Mouse (Mus musculus) liver, adult (tissue): ENCODE measurements around the gene Olfr370.

Source experiments
- GATA4 ChIP-seq: IDR thresholded peaks from 2 replicates; pipeline ENCODE4 v1.6.1; 2014; ENCODE audit warnings: mild to moderate bottlenecking, low read length; ENCODE audit not compliant: insufficient replicate concordance

The Olfr370 gene

DNA sequence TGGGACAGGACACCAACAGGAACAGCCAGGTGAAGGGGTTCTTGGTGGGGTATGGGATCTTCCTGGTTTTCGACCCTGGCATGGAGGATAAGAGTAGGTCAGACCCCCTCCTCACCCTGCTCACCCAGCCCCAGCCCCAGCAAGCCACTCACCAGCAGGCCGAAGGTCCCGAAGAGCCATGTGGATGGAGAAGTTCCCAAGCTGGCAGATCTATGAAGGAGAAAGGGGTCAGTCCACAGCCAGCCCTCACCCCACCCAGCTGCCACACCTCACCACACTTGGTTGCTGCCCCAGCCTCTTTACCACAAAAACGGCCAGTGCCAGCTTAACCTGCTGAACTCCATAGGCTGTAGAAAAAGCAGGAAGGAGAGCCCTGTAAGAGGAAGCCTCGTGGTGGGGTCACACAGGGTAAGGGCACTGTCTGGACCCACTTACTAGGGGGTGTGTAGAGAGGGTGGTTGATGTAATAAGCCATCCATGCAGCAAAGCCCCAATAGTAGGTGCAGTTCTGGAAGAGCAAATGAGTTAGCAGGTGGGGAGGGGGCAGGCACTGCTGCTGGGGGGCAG, 36.7 kb downstream of the Olfr370 start:
- no peak for TF ChIP-seq GATA4

DNA sequence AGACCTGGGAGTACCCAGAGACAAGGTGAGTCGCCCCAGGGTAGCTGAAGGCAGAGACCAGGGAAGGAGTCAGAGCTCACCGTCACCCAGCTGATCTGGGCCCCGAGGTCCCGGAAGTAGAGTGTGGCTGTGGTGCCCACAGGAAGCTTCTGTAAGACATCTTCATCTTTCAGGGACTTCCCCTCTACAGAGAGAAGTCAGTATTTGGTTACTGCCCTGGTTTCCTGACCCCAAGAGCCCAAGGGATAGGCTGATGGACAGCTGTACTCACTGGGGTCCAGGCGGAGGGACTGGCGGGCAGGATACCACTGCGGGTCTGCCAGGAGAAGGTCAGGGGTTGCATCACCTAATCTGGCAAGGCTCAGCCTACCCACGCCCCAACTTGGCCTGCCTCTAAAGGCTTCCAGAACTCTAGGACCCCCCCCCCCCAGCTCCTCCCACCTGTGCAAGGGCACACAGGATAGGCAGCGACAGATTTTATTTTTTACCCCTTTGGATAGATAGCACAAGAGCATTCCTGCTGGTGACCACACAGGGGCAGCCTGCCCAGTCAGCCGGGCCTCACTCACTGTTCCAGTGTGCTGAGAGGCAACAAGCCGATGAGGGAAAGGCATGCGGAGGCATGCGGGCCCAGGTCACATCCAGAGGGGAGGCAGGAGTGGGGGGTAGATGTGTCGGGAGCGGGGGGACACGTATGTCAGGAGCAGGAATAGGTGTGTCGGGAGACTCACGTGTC, 37.7 kb downstream of the Olfr370 start:
- no peak for TF ChIP-seq GATA4

DNA sequence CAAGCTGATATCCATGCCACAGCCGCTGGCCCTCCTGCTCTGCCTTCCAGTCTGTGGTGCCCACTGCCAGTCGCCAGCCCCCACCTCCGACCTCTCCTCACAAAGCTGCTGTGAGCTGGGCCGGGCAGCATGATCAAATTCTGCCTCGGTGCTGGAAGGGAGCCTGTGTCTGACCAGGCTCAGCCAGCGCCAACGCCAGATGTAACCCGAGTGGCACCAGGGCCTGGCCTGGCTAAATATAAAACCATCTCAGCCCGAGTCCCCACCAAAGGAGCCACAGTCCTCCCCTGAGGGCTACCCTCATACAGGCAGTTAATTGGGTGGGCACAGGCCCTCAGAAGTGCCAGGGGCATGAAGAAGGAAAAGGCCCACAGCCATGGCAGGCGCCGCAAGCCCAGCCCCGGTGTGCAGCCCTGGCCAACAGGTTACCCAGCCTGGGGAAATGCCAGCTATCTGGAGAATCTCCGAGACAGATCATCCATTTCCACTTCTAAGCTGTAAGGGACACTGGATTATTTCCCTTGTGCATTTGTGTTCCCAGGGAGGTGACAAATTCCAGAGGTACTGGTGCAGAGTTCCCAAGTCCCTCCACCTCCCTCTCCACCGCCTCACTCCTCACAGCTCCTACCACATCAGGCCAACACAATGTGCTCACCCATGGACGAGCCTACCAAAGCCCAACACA, 39.2 kb downstream of the Olfr370 start:
- no peak for TF ChIP-seq GATA4

DNA sequence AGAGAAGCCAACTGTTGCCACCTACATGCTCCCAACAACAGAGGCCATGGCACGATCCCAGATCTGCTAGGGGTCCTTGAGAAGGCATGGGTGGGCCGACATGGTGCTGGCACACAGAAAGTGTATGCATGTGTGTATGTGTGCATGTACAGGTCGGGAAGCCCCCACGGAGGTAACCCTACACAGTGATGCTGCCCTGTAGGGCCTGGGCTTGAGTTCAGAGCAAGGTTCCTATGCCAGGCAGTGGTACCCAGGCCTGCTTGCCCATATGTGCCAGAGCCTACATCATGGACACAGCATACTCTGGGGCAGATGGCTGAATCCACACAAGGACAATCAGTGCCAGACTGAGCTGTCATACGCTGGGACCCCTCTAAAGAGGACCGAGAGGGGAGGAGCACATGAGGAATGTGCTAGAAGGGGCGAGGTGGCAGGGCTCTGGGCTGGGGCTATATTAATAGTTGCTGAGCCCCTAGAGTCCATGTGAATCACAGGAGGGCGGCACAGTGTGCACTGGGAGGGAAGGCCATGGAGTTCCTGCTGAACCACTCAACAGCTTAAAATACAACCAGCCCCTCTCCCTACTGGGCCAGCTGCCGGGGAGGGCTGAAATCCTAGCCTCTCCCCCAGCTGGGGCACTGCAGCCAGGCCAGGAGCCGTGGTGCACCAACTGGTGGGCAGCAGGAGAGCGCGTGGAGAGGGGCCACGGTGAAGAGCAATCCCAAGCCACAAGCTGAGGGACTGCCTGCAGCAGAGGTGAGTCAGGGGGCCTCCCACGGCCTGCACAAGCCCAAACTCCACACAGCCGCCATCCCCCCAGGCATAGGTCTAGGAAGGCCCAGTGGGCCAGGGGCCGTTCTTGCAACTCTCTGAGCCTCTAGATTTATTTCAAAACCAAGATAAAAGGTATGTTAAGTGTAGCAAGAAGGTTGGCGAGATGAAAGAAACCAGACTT, 40.3 kb downstream of the Olfr370 start:
- no peak for TF ChIP-seq GATA4

DNA sequence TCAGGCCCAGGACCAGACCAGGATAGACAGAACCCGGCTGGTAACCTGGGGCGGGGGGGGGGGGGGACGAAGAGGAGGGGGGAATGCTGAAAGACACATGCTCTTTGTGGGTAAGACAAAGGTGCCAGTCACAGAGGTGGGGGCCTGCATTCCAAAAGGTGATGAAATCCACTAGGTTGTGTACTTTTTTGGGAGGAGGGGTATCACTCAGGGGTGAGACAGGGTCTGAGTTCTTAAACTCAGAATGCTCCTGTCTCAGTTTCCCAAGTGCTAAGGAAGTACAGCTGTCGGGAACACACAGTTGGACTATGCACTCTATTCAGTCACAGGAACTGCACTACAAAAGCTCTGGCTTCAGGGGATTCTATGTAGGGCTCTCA, 40.9 kb downstream of the Olfr370 start:
- no peak for TF ChIP-seq GATA4

DNA sequence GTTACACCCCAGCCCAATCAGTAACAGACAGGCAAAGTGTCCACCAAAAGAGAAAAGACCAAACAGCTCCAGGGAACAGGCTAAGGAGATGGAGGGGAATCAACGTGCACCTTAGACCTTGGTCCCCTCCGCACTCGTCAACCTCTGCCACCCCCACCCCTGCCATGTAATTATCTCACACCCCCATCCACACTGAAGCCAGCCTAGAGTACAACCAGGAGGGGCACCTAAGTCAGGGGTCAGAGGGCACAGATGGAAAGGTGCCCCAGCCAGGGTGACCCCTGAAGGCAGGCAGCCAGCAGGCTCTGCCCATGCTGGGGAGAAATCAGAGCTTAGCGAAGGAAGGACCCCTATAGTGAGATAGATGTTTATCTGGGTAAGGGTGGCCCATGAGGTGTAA, 41.3 kb downstream of the Olfr370 start:
- no peak for TF ChIP-seq GATA4

DNA sequence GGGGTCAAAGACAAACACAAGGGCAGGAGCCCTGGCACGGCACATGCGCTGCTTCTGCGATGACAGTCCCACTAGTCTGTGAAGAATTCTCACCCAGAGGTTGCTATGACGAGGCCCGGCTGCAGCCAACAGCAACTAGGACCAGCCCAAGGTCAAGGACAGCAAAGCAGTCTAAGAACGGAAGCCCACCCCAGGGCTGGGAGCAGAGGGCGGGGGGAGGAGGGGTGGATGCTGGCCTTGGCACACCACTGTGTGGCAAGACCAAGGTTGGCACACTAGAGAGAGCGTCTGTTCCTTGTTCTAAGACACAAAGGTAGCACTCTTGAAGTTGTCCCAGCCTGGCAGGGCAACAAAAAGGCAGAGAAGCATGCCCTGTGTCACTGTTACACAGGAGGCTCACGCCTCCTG, 41.8 kb downstream of the Olfr370 start:
- no peak for TF ChIP-seq GATA4

DNA sequence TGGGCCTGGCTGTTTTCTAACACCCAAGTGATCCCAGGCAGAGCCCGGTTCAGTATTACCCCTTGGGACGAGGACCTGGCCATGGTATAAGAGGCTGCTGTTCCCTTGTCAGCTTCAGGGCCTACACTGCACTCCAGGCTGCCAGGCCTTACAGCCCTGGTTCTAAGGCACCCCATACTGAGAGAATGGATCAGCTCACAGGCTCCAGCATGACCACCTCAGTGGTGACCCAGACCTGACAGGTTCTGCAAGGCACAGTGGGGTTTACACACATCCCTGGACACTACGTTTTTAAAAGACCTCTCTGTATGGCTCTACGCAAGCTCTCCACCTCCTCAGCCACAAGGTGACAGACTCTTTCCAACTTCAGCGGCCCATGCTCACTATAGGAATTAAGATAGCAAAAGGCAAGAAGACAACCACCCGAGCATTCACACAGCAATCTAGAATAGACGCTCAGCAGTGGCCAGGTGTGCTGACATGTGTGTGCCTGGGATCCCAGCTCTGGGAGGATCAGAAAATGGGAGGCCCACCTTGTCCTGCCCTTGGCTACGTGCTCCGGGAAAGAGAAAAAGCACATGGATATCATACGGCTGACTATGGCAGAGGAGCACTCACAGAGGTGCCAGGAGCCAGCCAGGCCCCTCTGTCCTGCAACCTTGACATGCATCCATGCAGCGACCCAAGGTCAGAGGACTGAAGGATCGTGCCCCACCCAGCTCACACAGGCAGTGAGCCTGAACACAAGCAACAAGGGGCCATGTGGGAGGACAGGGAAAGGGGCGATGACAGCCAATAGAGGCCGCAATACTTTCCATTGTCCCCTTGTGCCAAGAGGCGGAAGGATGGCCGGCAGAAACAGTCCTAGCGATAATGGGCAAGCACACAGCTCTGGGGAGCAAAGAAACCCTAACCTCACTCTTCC, 42.8 kb downstream of the Olfr370 start:
- no peak for TF ChIP-seq GATA4

DNA sequence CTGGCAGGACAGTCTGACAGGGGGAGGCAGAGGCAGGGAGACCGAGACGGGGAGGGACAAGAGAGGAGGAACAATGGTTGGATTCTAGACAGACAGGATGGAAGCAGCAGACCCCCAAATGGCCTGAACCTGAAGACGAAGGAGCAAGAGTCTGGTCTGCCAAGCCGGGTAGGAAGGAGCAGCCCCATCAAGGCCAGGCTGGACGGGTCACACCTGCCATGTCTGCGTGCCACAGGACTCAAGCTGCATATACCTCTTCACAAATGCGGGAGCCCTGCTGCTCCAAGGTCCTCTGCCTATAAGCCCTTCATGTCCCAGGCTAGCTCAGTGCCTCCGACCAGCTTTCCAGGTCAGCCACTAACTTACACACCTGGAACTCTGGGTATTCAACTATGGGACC, 44.1 kb downstream of the Olfr370 start:
- no peak for TF ChIP-seq GATA4

DNA sequence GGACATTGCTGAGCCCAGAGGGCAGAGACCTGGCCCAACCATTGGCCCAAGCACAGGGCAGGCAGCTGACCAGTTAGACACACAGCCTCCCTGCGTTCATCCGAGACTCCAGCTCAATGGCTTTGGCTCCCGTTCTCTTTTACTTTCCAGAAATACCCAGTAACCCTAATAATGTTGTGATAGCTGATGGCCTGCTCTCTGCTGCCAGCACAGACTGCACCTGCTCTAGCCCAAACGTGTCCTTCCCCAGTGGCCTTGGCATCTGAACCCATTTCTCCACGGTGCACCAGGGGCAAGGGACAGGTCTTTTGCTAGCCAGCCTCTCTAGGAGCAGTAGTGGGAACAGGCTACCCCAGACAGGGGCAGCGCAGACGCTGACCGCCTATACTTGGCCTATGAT, 45.2 kb downstream of the Olfr370 start:
- TF ChIP-seq GATA4, result 0 out of 2 replicates have a peak, but pooled peaks have one; percentile 4

DNA sequence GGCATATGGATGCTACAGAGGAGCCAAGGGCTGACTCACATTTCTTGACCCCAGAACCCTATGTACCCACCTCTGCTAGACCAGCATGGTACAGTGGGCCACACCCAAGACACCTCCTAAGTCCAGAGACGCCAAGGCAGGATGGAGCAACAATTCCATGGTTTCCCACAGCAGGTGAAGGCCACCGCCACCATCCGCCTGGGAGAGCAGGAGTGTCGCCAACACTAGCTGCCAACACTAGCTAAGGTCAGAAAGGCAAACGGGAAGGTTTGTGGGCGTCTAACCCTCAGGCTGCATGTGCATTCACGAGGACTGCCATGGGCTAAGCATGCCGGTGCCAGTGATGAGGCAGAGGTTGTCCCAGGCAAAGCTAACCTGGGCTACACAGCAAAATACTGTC, 46.6 kb downstream of the Olfr370 start:
- TF ChIP-seq GATA4, result no peak

DNA sequence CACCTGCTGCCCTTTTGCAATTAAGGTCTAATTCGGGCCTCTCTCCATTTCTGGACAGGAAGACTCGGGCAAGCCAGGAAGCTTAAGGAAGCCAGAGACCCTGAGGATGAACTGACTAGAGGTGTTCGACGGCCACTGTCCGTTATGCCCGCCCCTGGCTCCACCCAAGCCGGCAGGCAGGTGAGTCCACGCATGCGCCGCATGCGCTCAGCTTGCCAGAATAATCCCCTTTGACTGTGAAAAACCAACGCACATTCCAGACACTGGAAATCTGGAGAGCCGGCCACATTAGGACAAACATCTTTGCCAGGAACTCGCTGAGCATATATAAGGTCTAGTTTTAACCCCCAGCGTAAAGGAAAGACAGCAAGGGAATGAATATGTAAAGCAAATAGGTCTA, 47.7 kb downstream of the Olfr370 start:
- no peak for TF ChIP-seq GATA4

DNA sequence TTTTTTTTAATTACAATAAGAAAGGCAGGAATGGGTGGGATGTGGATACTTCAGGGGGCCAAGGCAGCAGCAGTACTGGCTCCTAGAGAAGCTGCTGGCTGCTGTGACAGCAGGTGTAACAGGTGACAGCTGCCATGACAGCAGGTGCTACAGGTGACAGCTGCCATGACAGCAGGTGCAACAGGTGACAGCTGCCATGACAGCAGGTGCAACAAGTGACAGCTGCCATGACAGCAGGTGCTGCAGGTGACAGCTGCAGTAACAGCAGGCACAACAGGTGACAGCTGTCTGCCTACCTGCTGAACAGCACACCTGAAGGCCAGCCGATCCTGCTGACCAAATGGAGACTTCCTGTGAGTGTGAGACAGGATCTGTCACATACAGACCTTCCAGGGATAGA, 49.2 kb downstream of the Olfr370 start:
- no peak for TF ChIP-seq GATA4

DNA sequence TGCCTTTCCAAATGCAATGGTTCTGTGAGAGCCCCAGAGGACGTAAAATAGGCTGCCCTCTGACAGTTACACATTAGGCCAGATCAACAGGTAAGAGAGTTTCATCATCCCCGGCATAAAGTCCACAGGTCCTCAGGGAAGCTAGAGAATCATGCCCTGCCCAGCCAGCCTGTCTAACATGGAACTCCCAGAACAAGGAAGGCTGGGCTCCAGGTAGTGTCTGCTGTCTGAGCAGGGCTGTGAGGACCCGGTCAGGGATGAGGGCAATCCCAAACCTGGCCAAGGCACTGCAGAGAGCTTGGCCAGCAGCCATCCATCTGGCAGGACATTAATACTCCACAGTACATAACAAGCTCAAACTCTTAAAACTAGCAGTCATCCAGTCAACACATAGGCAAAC, 49.8 kb downstream of the Olfr370 start:
- TF ChIP-seq GATA4, result no peak

DNA sequence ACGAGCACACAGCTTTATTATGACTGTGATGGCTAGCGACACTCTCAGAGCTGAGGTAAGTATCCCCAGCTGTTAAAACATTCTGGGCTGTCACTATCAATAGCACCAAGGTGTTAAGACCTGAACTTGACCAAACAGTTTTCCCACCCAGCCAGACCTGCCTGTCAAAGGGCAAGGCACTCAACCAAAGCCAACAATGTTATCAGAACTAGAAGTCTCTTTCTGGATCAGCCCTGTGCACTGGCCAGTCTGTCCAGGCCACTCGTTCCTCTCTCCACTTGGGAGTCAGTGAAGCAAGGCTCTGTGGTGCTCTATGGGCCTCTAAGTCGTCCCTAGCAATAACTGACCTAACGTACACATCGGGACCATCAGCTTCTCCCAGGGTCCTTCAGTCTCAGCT, 52.1 kb downstream of the Olfr370 start:
- peak; percentile 58 for TF ChIP-seq GATA4

DNA sequence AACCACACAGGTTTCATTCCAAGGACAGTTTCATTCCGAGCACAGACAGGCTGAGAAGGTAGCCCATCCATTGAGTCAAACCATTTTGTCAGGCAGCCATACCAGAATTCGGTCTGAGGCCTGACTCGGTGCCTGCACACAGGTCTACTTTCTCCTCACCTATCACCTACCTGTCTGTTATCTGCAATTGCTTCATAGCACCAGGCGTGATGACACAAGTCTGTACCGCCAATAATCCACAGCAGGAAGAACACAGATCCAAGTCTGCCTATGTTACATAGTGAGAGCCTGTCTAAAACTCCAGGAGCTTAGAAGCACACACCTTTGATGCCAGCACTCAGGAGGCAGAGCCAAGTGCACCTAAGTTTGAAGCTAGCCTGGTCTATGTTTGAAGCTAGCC, 53.3 kb downstream of the Olfr370 start:
- peak; percentile 94 for TF ChIP-seq GATA4
